11 mouse cellular contexts compared by ENCODE assay signal in the genomic region with DNA sequence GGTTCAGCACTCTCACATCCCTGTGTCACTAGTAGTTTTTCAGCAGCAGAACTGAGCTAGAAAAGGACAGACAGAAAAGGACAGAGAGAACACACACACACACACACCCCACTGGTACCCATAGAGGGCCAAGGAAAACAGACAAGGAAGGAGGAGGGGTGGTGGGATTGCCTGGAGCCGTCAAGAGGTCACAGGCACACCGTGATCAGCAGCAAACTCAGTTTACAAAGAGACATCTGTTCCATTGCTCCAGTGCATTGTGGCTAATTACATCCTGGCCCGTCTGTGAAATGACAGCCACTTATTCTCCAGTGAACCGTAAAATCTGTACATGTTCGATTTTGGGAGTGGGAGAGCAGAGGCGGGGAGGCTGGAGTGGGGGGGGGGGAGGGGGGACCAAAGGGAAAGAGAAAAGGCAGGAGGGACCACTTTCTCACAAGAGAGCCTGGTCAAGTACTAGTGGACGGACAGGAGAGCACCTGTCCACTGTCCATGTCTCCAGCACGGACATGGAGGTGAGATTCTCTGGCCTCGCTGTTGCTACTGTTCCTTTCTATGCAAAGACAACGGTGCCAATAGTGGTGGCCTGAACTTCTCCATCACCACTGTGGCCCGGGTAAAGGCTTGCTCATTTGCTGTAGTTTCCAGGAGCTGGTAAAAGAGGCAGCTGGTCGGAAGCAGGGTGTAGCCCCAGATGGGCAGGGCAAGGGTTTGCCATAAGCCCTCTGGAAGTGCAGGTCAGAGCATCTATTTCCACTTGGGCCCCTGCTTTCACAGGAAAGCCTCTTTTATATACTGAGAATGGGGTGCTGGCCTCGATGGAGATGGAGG.
DNase-seq lines count a peak whose midpoint lies in the region; ATAC-seq lines count a peak whose summit lies in the region.
"Had no signal": no experiment of that assay in that cellular context is flagged by ENCODE, and none has a peak within 500 bp of the region (broad histone marks: within the 10 kb centered on the region; RNA-seq: fewer than 3 reads in every experiment).

No protein-coding gene starts in this region.

- WGBS in intestine, embryonic 16.5 days = 44% methylated on average over 13 of the region's 13 CpGs
- 52% methylated on average over 13 of the region's 13 CpGs for WGBS in intestine, embryonic 15.5 days
- 6% methylated on average over 13 of the region's 13 CpGs for WGBS in forebrain, embryonic 14.5 days
- 25% methylated on average over 13 of the region's 13 CpGs for WGBS in limb, embryonic 12.5 days
- WGBS in neural tube, embryonic 13.5 days = 9% methylated on average over 13 of the region's 13 CpGs

- intact Hi-C loops in gastrocnemius, postnatal 36 days (cut with DNase I) = no loop called here

- H3K4me2 ChIP-seq in intestine, embryonic 16.5 days (ENCODE audit: low read depth, low read length) = no peak overlapping the region
- no peak overlapping the region for H3K4me2 ChIP-seq in intestine, embryonic 15.5 days (replicated peaks)
- no peak overlapping the region for H3K4me2 ChIP-seq in forebrain, embryonic 14.5 days (ENCODE audit: low read length)
- H3K4me2 ChIP-seq in limb, embryonic 12.5 days = peak overlapping the region; percentile 24; the same call in 1 of the 2 replicates
- 0 out of 2 replicates have a peak overlapping the region, but pooled peaks have one; percentile 9 for H3K4me2 ChIP-seq in neural tube, embryonic 13.5 days
- H3K4me2 ChIP-seq: heart, embryonic 12.5 days; lung, embryonic 15.5 days; stomach, embryonic 15.5 days had no signal

- no peaks in the 10 kb centered on the region for H3K36me3 ChIP-seq in intestine, embryonic 16.5 days (ENCODE audit: control insufficient read depth, insufficient read depth, low read length)
- no peaks in the 10 kb centered on the region for H3K36me3 ChIP-seq in intestine, embryonic 15.5 days
- H3K36me3 ChIP-seq in forebrain, embryonic 14.5 days (ENCODE audit: control insufficient read depth, insufficient read depth, low read length) = no peaks in the 10 kb centered on the region
- H3K36me3 ChIP-seq in limb, embryonic 12.5 days = no peaks in the 10 kb centered on the region
- no peaks in the 10 kb centered on the region for H3K36me3 ChIP-seq in neural tube, embryonic 13.5 days
- H3K36me3 ChIP-seq: heart, embryonic 12.5 days; lung, embryonic 15.5 days; stomach, embryonic 15.5 days had no signal

- H3K4me3 ChIP-seq in intestine, embryonic 16.5 days (ENCODE audit: low read length) = no peak overlapping the region
- H3K4me3 ChIP-seq in intestine, embryonic 15.5 days (replicated peaks) = no peak overlapping the region
- no peak overlapping the region for H3K4me3 ChIP-seq in forebrain, embryonic 14.5 days (ENCODE audit: low read depth, low read length)
- no peak overlapping the region for H3K4me3 ChIP-seq in limb, embryonic 12.5 days (replicated peaks)
- H3K4me3 ChIP-seq in neural tube, embryonic 13.5 days = no peak overlapping the region
- H3K4me3 ChIP-seq: heart, embryonic 12.5 days; lung, embryonic 15.5 days; stomach, embryonic 15.5 days had no signal

- peak; percentile 90 for DNase-seq in forebrain, embryonic 14.5 days (ENCODE audit: low spot score)
- DNase-seq in thymus, postnatal 36 days = no peak
- DNase-seq in gastrocnemius, postnatal 36 days = no peak
- no peak for DNase-seq in yolk sac, embryonic 10.5 days (ENCODE audit: low spot score)

- H3K4me1 ChIP-seq in intestine, embryonic 16.5 days (ENCODE audit: control insufficient read depth, insufficient read depth, low read length) = no peaks in the 10 kb centered on the region
- no peaks in the 10 kb centered on the region for H3K4me1 ChIP-seq in intestine, embryonic 15.5 days (replicated peaks)
- H3K4me1 ChIP-seq in forebrain, embryonic 14.5 days (ENCODE audit: control insufficient read depth, insufficient read depth, low read length) = peaks cover 33% of the 10 kb centered on the region
- H3K4me1 ChIP-seq in limb, embryonic 12.5 days (replicated peaks) = peaks cover 48% of the 10 kb centered on the region
- peaks cover 91% of the 10 kb centered on the region for H3K4me1 ChIP-seq in neural tube, embryonic 13.5 days (replicated peaks)
- H3K4me1 ChIP-seq: lung, embryonic 15.5 days had no signal

- H3K9ac ChIP-seq in intestine, embryonic 16.5 days (ENCODE audit: low read depth, low read length) = no peak overlapping the region
- H3K9ac ChIP-seq in intestine, embryonic 15.5 days = no peak overlapping the region
- no peak overlapping the region for H3K9ac ChIP-seq in forebrain, embryonic 14.5 days (ENCODE audit: low read length)
- no peak overlapping the region for H3K9ac ChIP-seq in limb, embryonic 12.5 days (replicated peaks)
- H3K9ac ChIP-seq in neural tube, embryonic 13.5 days = peak overlapping the region; percentile 35; the same call in 1 of the 2 replicates
- H3K9ac ChIP-seq: heart, embryonic 12.5 days; lung, embryonic 15.5 days; stomach, embryonic 15.5 days had no signal

- no peaks in the 10 kb centered on the region for H3K9me3 ChIP-seq in intestine, embryonic 16.5 days (ENCODE audit: control insufficient read depth, low read length)
- H3K9me3 ChIP-seq in intestine, embryonic 15.5 days = no peaks in the 10 kb centered on the region
- no peaks in the 10 kb centered on the region for H3K9me3 ChIP-seq in forebrain, embryonic 14.5 days (replicated peaks; ENCODE audit: control insufficient read depth, low read length)
- H3K9me3 ChIP-seq in limb, embryonic 12.5 days = no peaks in the 10 kb centered on the region
- H3K9me3 ChIP-seq in neural tube, embryonic 13.5 days = no peaks in the 10 kb centered on the region
- H3K9me3 ChIP-seq: heart, embryonic 12.5 days; lung, embryonic 15.5 days; stomach, embryonic 15.5 days had no signal

- H3K27ac ChIP-seq in intestine, embryonic 16.5 days (ENCODE audit: low read length) = no peak overlapping the region
- no peak overlapping the region for H3K27ac ChIP-seq in intestine, embryonic 15.5 days
- H3K27ac ChIP-seq in forebrain, embryonic 14.5 days (ENCODE audit: low read depth, low read length) = peak overlapping the region; percentile 56
- H3K27ac ChIP-seq in limb, embryonic 12.5 days = 0 out of 2 replicates have a peak overlapping the region, but pooled peaks have one; percentile 17
- H3K27ac ChIP-seq in neural tube, embryonic 13.5 days (replicated peaks) = peak overlapping the region; percentile 86
- H3K27ac ChIP-seq: lung, embryonic 15.5 days; stomach, embryonic 15.5 days had no signal

- H3K27me3 ChIP-seq in intestine, embryonic 16.5 days (replicated peaks; ENCODE audit: control insufficient read depth, insufficient read depth, low read length) = no peaks in the 10 kb centered on the region
- no peaks in the 10 kb centered on the region for H3K27me3 ChIP-seq in intestine, embryonic 15.5 days (replicated peaks)
- H3K27me3 ChIP-seq in forebrain, embryonic 14.5 days (replicated peaks; ENCODE audit: control insufficient read depth, insufficient read depth, low read length) = no peaks in the 10 kb centered on the region
- no peaks in the 10 kb centered on the region for H3K27me3 ChIP-seq in limb, embryonic 12.5 days
- no peaks in the 10 kb centered on the region for H3K27me3 ChIP-seq in neural tube, embryonic 13.5 days
- H3K27me3 ChIP-seq: heart, embryonic 12.5 days; lung, embryonic 15.5 days; stomach, embryonic 15.5 days had no signal

- 0 out of 2 replicates have a peak, but pooled peaks have one; percentile 31 for ATAC-seq in intestine, embryonic 16.5 days
- ATAC-seq in intestine, embryonic 15.5 days = no peak
- ATAC-seq in forebrain, embryonic 14.5 days = peak; percentile 85
- ATAC-seq in limb, embryonic 12.5 days (ENCODE audit: insufficient number of reproducible peaks, insufficient read depth, low FRiP score, low TSS enrichment, low read depth) = no peak
- peak; percentile 75 for ATAC-seq in neural tube, embryonic 13.5 days (ENCODE audit: low read depth)

Comparison
In these comparisons a context has a peak if more than half of its experiments do, and no peak if none do; other contexts are left out.
1. ATAC-seq: peak in intestine, embryonic 16.5 days (single experiment), forebrain, embryonic 14.5 days (single experiment) and neural tube, embryonic 13.5 days (single experiment); none in intestine, embryonic 15.5 days (single experiment) and limb, embryonic 12.5 days (single experiment).
2. H3K27ac ChIP-seq: peak in forebrain, embryonic 14.5 days (single experiment), limb, embryonic 12.5 days (single experiment) and neural tube, embryonic 13.5 days (single experiment); none in intestine, embryonic 16.5 days (single experiment) and intestine, embryonic 15.5 days (single experiment).
3. H3K4me2 ChIP-seq: peak in limb, embryonic 12.5 days (single experiment) and neural tube, embryonic 13.5 days (single experiment); none in intestine, embryonic 16.5 days (single experiment), intestine, embryonic 15.5 days (single experiment) and forebrain, embryonic 14.5 days (single experiment).